Mouse (Mus musculus) limb, embryonic 10.5 days (tissue): ENCODE measurements around the gene Ncmap. TPM values are rescaled to one million over a fixed set of nuclear protein-coding genes. Genes with fewer than 3 reads are reported as not detected.

Experiments
- DNase-seq: peaks from one replicate; pipeline ENCODE4 v3.0.0-alpha.2; 2017; ENCODE audit warnings: low spot score
- H3K27ac ChIP-seq: fragments of 300-500 bp; sonication (generic); 2 replicates; pipeline ENCODE4 v1.5.1; 2016; ENCODE audit warnings: mild to moderate bottlenecking
- H3K27me3 ChIP-seq: fragments of 300-500 bp; sonication (generic); 2 replicates; pipeline ENCODE4 v1.6.1; 2016; ENCODE audit warnings: low read depth, mild to moderate bottlenecking; ENCODE audit not compliant: poor library complexity, severe bottlenecking
- H3K36me3 ChIP-seq: fragments of 300-500 bp; sonication (generic); 2 replicates; pipeline ENCODE4 v1.6.1; 2016; ENCODE audit warnings: mild to moderate bottlenecking, moderate library complexity
- H3K4me1 ChIP-seq: fragments of 300-500 bp; sonication (generic); 2 replicates; pipeline ENCODE4 v1.6.1; 2016
- H3K4me3 ChIP-seq: fragments of 300-500 bp; sonication (generic); 2 replicates; pipeline ENCODE4 v1.5.1; 2016; ENCODE audit warnings: mild to moderate bottlenecking, moderate library complexity
- H3K9me3 ChIP-seq: fragments of 300-500 bp; sonication (generic); replicated peaks from 2 replicates; pipeline ENCODE4 v1.6.1; 2016; ENCODE audit warnings: mild to moderate bottlenecking
- WGBS: fragments of 180-500 bp; shearing (Covaris S2); methylation state at CpG from one replicate; pipeline ENCODE4 v1.1.7; 2016; 5-methylcytosine and 5-hydroxymethylcytosine counted together
- polyA plus RNA-seq: library from polyadenylated mRNA; unstranded; fragments of >200 nt; fragmentation: Nextera tagmentation; extraction: Ambion mirVana; gene quantifications from 2 replicates; pipeline ENCODE4 v1.2.1, GENCODE M21; 2016

The Ncmap gene
- polyA plus RNA-seq, 1 experiment from 2014 or later, result 0.35 TPM

- Histone ChIP-seq H3K27me3 (no peaks in the 10 kb centered on the region), H3K9me3 (no peaks in the 10 kb centered on the region), H3K36me3 (no peaks in the 10 kb centered on the region), H3K27ac (no peak overlapping the region), H3K4me1 (no peaks in the 10 kb centered on the region), H3K4me3 (no peak overlapping the region)
- DNase-seq, result no peak
- 87% methylated on average over 9 of the region's 9 CpGs for WGBS
These were observed 27.6 kb upstream of the Ncmap start for GRCm38 (mm10) chr4:135425625-135426024.

GRCm38 (mm10) chr4:135420961-135421360 lies 22.9 kb upstream of the Ncmap start:
- Histone ChIP-seq H3K27me3 (no peaks in the 10 kb centered on the region), H3K36me3 (peaks cover 11% of the 10 kb centered on the region; the same call in 1 of the 2 replicates), H3K4me3 (no peak overlapping the region), H3K27ac (no peak overlapping the region), H3K9me3 (no peaks in the 10 kb centered on the region), H3K4me1 (no peaks in the 10 kb centered on the region)
- WGBS, result 95% methylated on average over 13 of the region's 13 CpGs
- DNase-seq, result no peak

GRCm38 (mm10) chr4:135420416-135420815 lies 22.4 kb upstream of the Ncmap start:
- Histone ChIP-seq H3K27ac (no peak overlapping the region), H3K4me1 (no peaks in the 10 kb centered on the region), H3K36me3 (peaks cover 11% of the 10 kb centered on the region; the same call in 1 of the 2 replicates), H3K4me3 (no peak overlapping the region), H3K9me3 (no peaks in the 10 kb centered on the region), H3K27me3 (no peaks in the 10 kb centered on the region)
- DNase-seq, result no peak
- 84% methylated on average over 11 of the region's 11 CpGs for WGBS

GRCm38 (mm10) chr4:135419996-135420395 lies 22.0 kb upstream of the Ncmap start:
- no peak for DNase-seq
- 84% methylated on average over 21 of the region's 21 CpGs for WGBS
- no peak overlapping the region for H3K27ac ChIP-seq
- H3K4me3 ChIP-seq, result no peak overlapping the region
- H3K36me3 ChIP-seq, result peaks cover 11% of the 10 kb centered on the region; the same call in 1 of the 2 replicates
- H3K27me3 ChIP-seq, result no peaks in the 10 kb centered on the region
- no peaks in the 10 kb centered on the region for H3K4me1 ChIP-seq
- H3K9me3 ChIP-seq, result no peaks in the 10 kb centered on the region

- DNase-seq, result no peak
- Histone ChIP-seq H3K4me1 (no peaks in the 10 kb centered on the region), H3K27me3 (no peaks in the 10 kb centered on the region), H3K9me3 (no peaks in the 10 kb centered on the region), H3K36me3 (peaks cover 11% of the 10 kb centered on the region; the same call in 1 of the 2 replicates), H3K27ac (no peak overlapping the region), H3K4me3 (no peak overlapping the region)
- WGBS, result 94% methylated on average over 21 of the region's 21 CpGs
These were observed 18.3 kb upstream of the Ncmap start for GRCm38 (mm10) chr4:135416367-135416766.

GRCm38 (mm10) chr4:135413491-135413890 lies 15.5 kb upstream of the Ncmap start:
- DNase-seq, result no peak
- no peaks in the 10 kb centered on the region for H3K4me1 ChIP-seq
- H3K27ac ChIP-seq, result no peak overlapping the region
- WGBS, result 84% methylated on average over 8 of the region's 8 CpGs
- no peak overlapping the region for H3K4me3 ChIP-seq
- H3K36me3 ChIP-seq, result peaks cover 6% of the 10 kb centered on the region; the same call in 1 of the 2 replicates
- H3K9me3 ChIP-seq, result no peaks in the 10 kb centered on the region
- no peaks in the 10 kb centered on the region for H3K27me3 ChIP-seq

GRCm38 (mm10) chr4:135411633-135412032 lies 13.6 kb upstream of the Ncmap start:
- Histone ChIP-seq H3K4me3 (no peak overlapping the region), H3K27ac (no peak overlapping the region), H3K4me1 (no peaks in the 10 kb centered on the region), H3K27me3 (no peaks in the 10 kb centered on the region), H3K9me3 (no peaks in the 10 kb centered on the region), H3K36me3 (no peaks in the 10 kb centered on the region)
- WGBS, result 33% methylated on average over 4 of the region's 4 CpGs
- peak; percentile 73 for DNase-seq

GRCm38 (mm10) chr4:135406180-135406579 lies 8.2 kb upstream of the Ncmap start:
- no peak for DNase-seq
- no peaks in the 10 kb centered on the region for H3K4me1 ChIP-seq
- no peaks in the 10 kb centered on the region for H3K36me3 ChIP-seq
- no peak overlapping the region for H3K4me3 ChIP-seq
- WGBS, result 74% methylated on average over 5 of the region's 5 CpGs
- no peaks in the 10 kb centered on the region for H3K9me3 ChIP-seq
- H3K27me3 ChIP-seq, result no peaks in the 10 kb centered on the region
- no peak overlapping the region for H3K27ac ChIP-seq

GRCm38 (mm10) chr4:135404916-135405315 lies 6.9 kb upstream of the Ncmap start:
- H3K27ac ChIP-seq, result no peak overlapping the region
- no peaks in the 10 kb centered on the region for H3K9me3 ChIP-seq
- H3K4me3 ChIP-seq, result no peak overlapping the region
- no peaks in the 10 kb centered on the region for H3K36me3 ChIP-seq
- no peaks in the 10 kb centered on the region for H3K4me1 ChIP-seq
- no peak for DNase-seq
- H3K27me3 ChIP-seq, result peaks cover 9% of the 10 kb centered on the region
- WGBS, result 73% methylated on average over 2 of the region's 2 CpGs

- Histone ChIP-seq H3K36me3 (no peaks in the 10 kb centered on the region), H3K27me3 (peaks cover 17% of the 10 kb centered on the region), H3K4me3 (no peak overlapping the region), H3K4me1 (no peaks in the 10 kb centered on the region), H3K27ac (no peak overlapping the region), H3K9me3 (no peaks in the 10 kb centered on the region)
- WGBS, result 77% methylated on average over 10 of the region's 10 CpGs
- DNase-seq, result no peak
These were observed 6.0 kb upstream of the Ncmap start for GRCm38 (mm10) chr4:135404048-135404447.

GRCm38 (mm10) chr4:135401881-135402280 lies 3.9 kb upstream of the Ncmap start:
- Histone ChIP-seq H3K4me3 (no peak overlapping the region), H3K36me3 (no peaks in the 10 kb centered on the region), H3K4me1 (peaks cover 12% of the 10 kb centered on the region), H3K27ac (no peak overlapping the region), H3K27me3 (peaks cover 39% of the 10 kb centered on the region), H3K9me3 (no peaks in the 10 kb centered on the region)
- DNase-seq, result no peak
- WGBS, result 28% methylated on average over 7 of the region's 7 CpGs

- Histone ChIP-seq H3K27me3 (peaks cover 63% of the 10 kb centered on the region), H3K9me3 (no peaks in the 10 kb centered on the region), H3K36me3 (no peaks in the 10 kb centered on the region), H3K27ac (no peak overlapping the region), H3K4me3 (peak overlapping the region; percentile 54), H3K4me1 (peaks cover 12% of the 10 kb centered on the region)
- DNase-seq, result peak; percentile 45
- 4% methylated on average over 16 of the region's 16 CpGs for WGBS
These were observed 476 bp downstream of the Ncmap start for GRCm38 (mm10) chr4:135397551-135397950.

- peaks cover 63% of the 10 kb centered on the region for H3K27me3 ChIP-seq
- no peak for DNase-seq
- no peaks in the 10 kb centered on the region for H3K36me3 ChIP-seq
- no peak overlapping the region for H3K27ac ChIP-seq
- peaks cover 12% of the 10 kb centered on the region for H3K4me1 ChIP-seq
- H3K4me3 ChIP-seq, result no peak overlapping the region
- 88% methylated on average over 5 of the region's 5 CpGs for WGBS
- no peaks in the 10 kb centered on the region for H3K9me3 ChIP-seq
These were observed 1.7 kb downstream of the Ncmap start for GRCm38 (mm10) chr4:135396303-135396702.

GRCm38 (mm10) chr4:135395375-135395774 lies 2.7 kb downstream of the Ncmap start:
- Histone ChIP-seq H3K36me3 (no peaks in the 10 kb centered on the region), H3K27ac (no peak overlapping the region), H3K4me3 (no peak overlapping the region), H3K4me1 (peaks cover 12% of the 10 kb centered on the region), H3K9me3 (no peaks in the 10 kb centered on the region), H3K27me3 (peaks cover 57% of the 10 kb centered on the region)
- 82% methylated on average over 4 of the region's 4 CpGs for WGBS
- DNase-seq, result no peak
